Mouse (Mus musculus): Measurements from ENCODE around the gene Rab21. TPM values are rescaled to one million over a fixed set of nuclear protein-coding genes. Genes with fewer than 3 reads are reported as not detected.

Gene Rab21
- polyA plus RNA-seq, 3 experiments from 2014 or later, result 19.2 to 22.6 (median 21.0) TPM

- ATAC-seq, result no peak
Observed at GRCm38 (mm10) chr10:115271649-115272048, 43.7 kb downstream of the Rab21 start.

- ATAC-seq, result no peak
Observed at GRCm38 (mm10) chr10:115270612-115271390, 44.6 kb downstream of the Rab21 start.

- no peak for ATAC-seq
Observed at GRCm38 (mm10) chr10:115262926-115263562, 52.4 kb downstream of the Rab21 start.

- ATAC-seq, result no peak
Observed at GRCm38 (mm10) chr10:115262261-115262660, 53.1 kb downstream of the Rab21 start.

DNA sequence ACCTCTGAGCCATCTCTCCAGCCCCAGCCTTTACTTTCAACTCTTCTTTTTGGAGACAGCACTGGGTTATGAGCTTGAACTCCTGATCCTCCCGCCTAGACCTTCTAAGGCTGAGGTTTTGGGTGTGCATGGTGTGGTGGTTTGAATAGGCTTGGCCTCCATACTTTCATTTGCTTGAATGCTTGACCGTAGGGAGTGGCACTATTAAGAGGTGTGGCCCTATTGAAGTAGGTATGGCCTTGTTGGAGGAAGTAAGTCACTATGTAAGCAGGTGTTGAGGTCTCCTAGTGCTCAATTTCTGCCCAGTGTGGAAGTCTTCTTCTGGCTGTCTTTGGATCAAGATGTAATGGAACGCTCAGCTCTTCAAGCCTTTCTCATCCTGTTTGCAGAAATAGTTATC, 54.0 kb downstream of the Rab21 start:
- no peak for ATAC-seq

GRCm38 (mm10) chr10:115256162-115256561, 59.2 kb downstream of the Rab21 start:
- no peak for ATAC-seq

DNA sequence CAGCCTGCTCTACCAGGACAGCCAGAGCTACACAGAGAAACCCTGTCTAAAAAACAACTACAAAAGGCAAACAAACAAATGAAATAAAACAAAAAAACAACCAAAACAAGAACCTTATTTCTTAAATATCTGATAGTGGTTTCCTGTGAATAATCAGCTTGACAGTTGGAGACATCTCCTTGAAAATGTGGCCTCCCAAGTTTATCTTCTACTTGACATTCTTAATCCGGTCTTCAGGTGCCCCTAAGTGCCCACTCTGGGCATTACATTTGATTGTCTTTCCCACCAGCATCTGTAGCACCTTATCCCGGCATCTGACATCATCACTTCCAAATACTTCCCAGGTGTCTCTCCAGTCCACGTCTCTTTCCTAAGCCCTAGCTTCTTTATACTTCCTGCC, 61.9 kb downstream of the Rab21 start:
- no peak for ATAC-seq

DNA sequence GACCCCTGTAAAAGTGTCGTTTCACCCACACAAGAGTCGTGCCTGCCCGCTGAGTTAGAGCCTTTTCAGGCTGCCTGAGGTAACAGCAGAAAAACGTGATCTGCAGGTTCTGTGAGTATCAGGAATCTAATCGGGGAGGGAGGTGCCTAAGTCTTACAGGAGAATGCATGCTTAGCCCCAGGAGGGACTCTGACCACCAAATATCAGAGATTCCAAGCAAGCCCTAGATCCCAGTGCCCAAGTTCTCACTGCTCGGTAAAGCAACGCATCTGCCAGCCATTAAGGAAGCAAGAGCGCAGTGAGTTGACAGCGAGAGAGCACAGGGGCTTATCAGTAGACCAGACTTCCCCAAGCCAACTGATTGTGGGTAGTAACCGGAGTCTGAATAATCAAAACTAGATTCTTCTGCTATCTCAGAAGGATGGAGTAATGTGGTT, 63.1 kb downstream of the Rab21 start:
- ATAC-seq, result no peak

DNA sequence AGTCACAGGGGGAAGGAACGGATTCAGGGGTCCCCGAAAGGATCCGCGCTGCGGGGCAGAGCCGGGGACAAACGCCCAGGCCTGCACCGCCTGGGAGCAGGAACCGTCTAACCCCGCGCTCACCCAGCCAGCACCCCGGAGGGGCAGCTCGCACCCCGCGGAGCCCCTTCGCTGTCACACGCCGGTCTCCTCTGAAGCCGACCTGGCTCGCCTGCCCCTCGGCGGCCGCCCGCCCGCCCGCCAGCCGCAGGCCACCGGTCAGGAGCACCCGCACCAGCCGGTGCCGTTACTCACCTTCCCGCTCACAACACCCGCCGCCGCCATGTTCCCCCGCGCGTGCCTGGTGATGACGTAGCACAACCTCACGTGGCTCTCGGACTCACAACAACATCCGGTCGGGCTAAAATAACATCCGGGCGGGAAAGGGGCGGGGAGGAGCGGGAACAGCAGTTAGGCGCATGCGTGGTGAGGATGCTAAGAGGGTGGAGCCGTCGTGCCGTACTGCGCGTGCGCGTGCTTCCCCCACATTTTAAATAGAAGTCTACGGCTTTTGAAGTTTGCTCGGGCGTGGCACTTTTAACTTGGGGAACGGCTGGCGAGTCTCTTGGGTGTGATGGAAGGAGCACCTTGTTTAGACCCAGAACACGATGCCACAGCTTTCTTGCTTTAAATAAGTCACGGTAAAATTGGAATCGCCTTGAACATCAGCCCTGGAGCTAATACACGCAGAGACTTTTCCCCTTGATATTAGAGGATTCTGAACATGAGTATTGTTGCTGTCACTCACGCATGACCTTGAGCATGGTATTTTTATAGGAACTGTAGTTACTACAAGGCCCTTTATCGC, 64.1 kb downstream of the Rab21 start, which contains the start of gene Tbc1d15:
Gene Tbc1d15, minus strand, starts transcription at position 380 of the 847 bp plus-strand sequence.
- ATAC-seq, result peak; percentile 87

GRCm38 (mm10) chr10:115250235-115251087, 64.9 kb downstream of the Rab21 start:
- peak; percentile 19 for ATAC-seq

GRCm38 (mm10) chr10:115248041-115248440, 67.4 kb downstream of the Rab21 start:
- ATAC-seq, result no peak

- ATAC-seq, result no peak
Observed at GRCm38 (mm10) chr10:115245488-115245887, 69.9 kb downstream of the Rab21 start.

DNA sequence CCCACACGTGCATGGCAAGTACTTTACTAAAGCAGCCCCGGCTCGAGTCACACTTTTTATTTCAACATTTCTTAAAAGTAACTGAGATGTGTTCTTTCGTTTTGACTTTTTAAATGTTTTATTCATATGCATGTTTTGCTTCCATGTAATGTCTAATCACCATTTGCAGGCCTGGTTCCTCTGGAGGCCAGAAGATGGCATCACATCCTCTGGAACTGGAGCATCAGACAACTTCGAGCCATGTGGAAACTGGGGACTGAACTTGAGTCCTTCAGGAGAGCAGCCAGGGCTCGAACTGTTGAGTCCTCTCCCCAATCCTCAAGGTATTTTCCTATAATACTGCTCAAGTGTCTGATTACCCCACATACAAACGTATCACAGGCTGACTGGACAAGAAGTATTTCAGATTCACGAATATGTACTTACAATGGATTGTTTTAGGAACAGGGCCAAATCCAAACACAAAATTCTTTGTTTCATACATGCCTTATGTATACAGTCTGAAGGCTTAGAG, 74.3 kb downstream of the Rab21 start:
- no peak for ATAC-seq

- ATAC-seq, result no peak
Observed at GRCm38 (mm10) chr10:115237931-115238330, 77.5 kb downstream of the Rab21 start.

Other genes with a start within 250 kb of the Rab21 start
- not detected for gene Tph2, start 130.6 kb downstream of the Rab21 start, polyA plus RNA-seq (2017; shearing (Covaris generic))
- 100 to 1,000 TPM; 105 to 125 (median 108) TPM for gene Tbc1d15, start 64.1 kb downstream of the Rab21 start, polyA plus RNA-seq (2017; shearing (Covaris generic))
- gene Tmem19, start 46.9 kb upstream of the Rab21 start, polyA plus RNA-seq (2017; shearing (Covaris generic)), result 10 to 100 TPM; 35.8 to 43.5 (median 39.4) TPM
- gene Thap2, start 68.8 kb upstream of the Rab21 start, polyA plus RNA-seq (2017; shearing (Covaris generic)), result 10 to 100 TPM; 13.6 to 18.7 (median 17.9) TPM
- 10 to 100 TPM; 25.6 to 37.1 (median 33.7) TPM for gene Zfc3h1, start 69.4 kb upstream of the Rab21 start, polyA plus RNA-seq (2017; shearing (Covaris generic))